Mouse (Mus musculus): ENCODE data around the gene Agtr1b.

Agtr1b gene

GRCm38 (mm10) chr3:20366558-20367522, at the start of gene Agtr1b:
TSS of gene Agtr1b (minus strand) at chr3:20367177.
- CTCF ChIA-PET: no interaction called here

- CTCF ChIA-PET: no interaction called here
These were observed 13.4 kb downstream of the Agtr1b start for GRCm38 (mm10) chr3:20353598-20353997.

- CTCF ChIA-PET: no interaction called here
These were observed 18.8 kb downstream of the Agtr1b start for GRCm38 (mm10) chr3:20348206-20348605.

GRCm38 (mm10) chr3:20340402-20340801, 26.6 kb downstream of the Agtr1b start:
- CTCF ChIA-PET: interaction anchor here (0.5 kb wide), 1 partner anchor 24 kb away, joined by 3 read pairs; no protein-coding TSS in a partner anchor

GRCm38 (mm10) chr3:20334681-20335080, 32.3 kb downstream of the Agtr1b start:
- CTCF ChIA-PET: interaction anchor here (0.6 kb wide), 1 partner anchor 35 kb away, joined by 4 read pairs; no protein-coding TSS in a partner anchor

- CTCF ChIA-PET: no interaction called here
These were observed 49.7 kb downstream of the Agtr1b start for GRCm38 (mm10) chr3:20317233-20317632.

- CTCF ChIA-PET: interaction anchor here (0.7 kb wide), 1 partner anchor 557 kb away, joined by 4 read pairs; no protein-coding TSS in a partner anchor
These were observed 57.8 kb downstream of the Agtr1b start for GRCm38 (mm10) chr3:20309142-20309541.

- CTCF ChIA-PET: no interaction called here
These were observed 59.7 kb downstream of the Agtr1b start for GRCm38 (mm10) chr3:20307256-20307655.

GRCm38 (mm10) chr3:20304758-20305352, 62.1 kb downstream of the Agtr1b start:
- CTCF ChIA-PET: no interaction called here

GRCm38 (mm10) chr3:20295546-20295945, 71.4 kb downstream of the Agtr1b start:
- CTCF ChIA-PET: no interaction called here

GRCm38 (mm10) chr3:20294542-20295348, 72.2 kb downstream of the Agtr1b start:
- CTCF ChIA-PET: no interaction called here

- CTCF ChIA-PET: no interaction called here
These were observed 75.6 kb downstream of the Agtr1b start for GRCm38 (mm10) chr3:20291370-20291769.

- CTCF ChIA-PET: no interaction called here
These were observed 78.2 kb downstream of the Agtr1b start for GRCm38 (mm10) chr3:20288761-20289160.

- CTCF ChIA-PET: no interaction called here
These were observed 85.2 kb downstream of the Agtr1b start for GRCm38 (mm10) chr3:20281796-20282195.

- CTCF ChIA-PET: no interaction called here
These were observed 91.3 kb downstream of the Agtr1b start, which contains the start of gene Cpb1 for GRCm38 (mm10) chr3:20275633-20276032. TSS of gene Cpb1 (minus strand) at chr3:20275733.
